Mouse (Mus musculus): Measurements from ENCODE around the gene Ero1l. TPM values are rescaled to one million over a fixed set of nuclear protein-coding genes. Genes with fewer than 3 reads are reported as not detected.

Gene Ero1l
- polyA plus RNA-seq (2015; fragmentation: Nextera tagmentation; extraction: Ambion mirVana) = 35.0 and 46.9 TPM in 2 replicates

- no peaks in the 10 kb centered on the region for H3K27me3 ChIP-seq
- H3K27ac ChIP-seq = peak within 1 kb of the TSS; percentile 90
- no peaks in the 10 kb centered on the region for H3K9me3 ChIP-seq (replicated peaks)
- peaks cover 1% of the 10 kb centered on the region; the same call in 1 of the 2 replicates for H3K36me3 ChIP-seq
- H3K9ac ChIP-seq = peak within 1 kb of the TSS; percentile 94
- DNase-seq (peak; percentile 78), ATAC-seq (ENCODE audit: low read depth) (peak; percentile 89)
- H3K4me1 ChIP-seq (replicated peaks) = peaks cover 85% of the 10 kb centered on the region
- 1% methylated on average over 71 of the region's 74 CpGs for WGBS (ENCODE audit: insufficient replicate concordance)
- peak within 1 kb of the TSS; percentile 90 for H3K4me2 ChIP-seq
- peak within 1 kb of the TSS; percentile 93 for H3K4me3 ChIP-seq (replicated peaks)
Measured at GRCm38 (mm10) chr14:45318426-45319236, at the start of gene Ero1l. TSS of gene Ero1l (minus strand) at chr14:45318771.

GRCm38 (mm10) chr14:45365196-45365587 lies 46.6 kb upstream of the Ero1l start:
- H3K9ac ChIP-seq = no peak overlapping the region
- no peak overlapping the region for H3K27ac ChIP-seq
- WGBS (ENCODE audit: insufficient replicate concordance) = 75% methylated on average over 6 of the region's 6 CpGs
- no peak overlapping the region for H3K4me2 ChIP-seq
- H3K9me3 ChIP-seq (replicated peaks) = no peaks in the 10 kb centered on the region
- DNase-seq (no peak), ATAC-seq (ENCODE audit: low read depth) (no peak)
- no peaks in the 10 kb centered on the region for H3K27me3 ChIP-seq
- peaks cover 9% of the 10 kb centered on the region for H3K4me1 ChIP-seq (replicated peaks)
- no peak overlapping the region for H3K4me3 ChIP-seq (replicated peaks)
- peaks cover 18% of the 10 kb centered on the region for H3K36me3 ChIP-seq

GRCm38 (mm10) chr14:45364211-45365195 lies 45.9 kb upstream of the Ero1l start:
- H3K4me2 ChIP-seq = no peak overlapping the region
- ATAC-seq (ENCODE audit: low read depth) (no peak), DNase-seq (no peak)
- no peaks in the 10 kb centered on the region for H3K9me3 ChIP-seq (replicated peaks)
- H3K4me3 ChIP-seq (replicated peaks) = no peak overlapping the region
- WGBS (ENCODE audit: insufficient replicate concordance) = 87% methylated on average over 16 of the region's 16 CpGs
- H3K27ac ChIP-seq = no peak overlapping the region
- peaks cover 9% of the 10 kb centered on the region for H3K4me1 ChIP-seq (replicated peaks)
- H3K27me3 ChIP-seq = no peaks in the 10 kb centered on the region
- no peak overlapping the region for H3K9ac ChIP-seq
- H3K36me3 ChIP-seq = peaks cover 12% of the 10 kb centered on the region

GRCm38 (mm10) chr14:45350931-45351859 lies 32.6 kb upstream of the Ero1l start, which contains the start of gene Styx:
TSS of gene Styx (plus strand) at chr14:45351093.
- Histone ChIP-seq H3K9me3 (replicated peaks) (no peaks in the 10 kb centered on the region), H3K36me3 (peaks cover 21% of the 10 kb centered on the region), H3K4me2 (peak within 1 kb of the TSS; percentile 91), H3K27ac (peak within 1 kb of the TSS; percentile 76), H3K9ac (peak within 1 kb of the TSS; percentile 89), H3K27me3 (no peaks in the 10 kb centered on the region), H3K4me3 (replicated peaks) (peak within 1 kb of the TSS; percentile 88), H3K4me1 (replicated peaks) (peaks cover 6% of the 10 kb centered on the region)
- DNase-seq = peak; percentile 94
- WGBS (ENCODE audit: insufficient replicate concordance) = under 1% methylated on average over 50 of the region's 93 CpGs
- peak; percentile 98 for ATAC-seq (ENCODE audit: low read depth)

- peak; percentile 85 for DNase-seq
- Histone ChIP-seq H3K36me3 (peaks cover 33% of the 10 kb centered on the region), H3K4me3 (replicated peaks) (peak within 1 kb of the TSS; percentile 94), H3K9ac (peak within 1 kb of the TSS; percentile 93), H3K27ac (peak within 1 kb of the TSS; percentile 96), H3K9me3 (replicated peaks) (no peaks in the 10 kb centered on the region), H3K4me1 (replicated peaks) (peaks cover 33% of the 10 kb centered on the region), H3K27me3 (no peaks in the 10 kb centered on the region), H3K4me2 (peak within 1 kb of the TSS; percentile 72)
- under 1% methylated on average over 44 of the region's 44 CpGs for WGBS (ENCODE audit: insufficient replicate concordance)
- ATAC-seq (ENCODE audit: low read depth) = peak; percentile 93
Measured at GRCm38 (mm10) chr14:45329589-45330181, 11.1 kb upstream of the Ero1l start, which contains the start of gene Psmc6. TSS of gene Psmc6 (plus strand) at chr14:45329788.

GRCm38 (mm10) chr14:45329018-45329588 lies 10.5 kb upstream of the Ero1l start:
- peak overlapping the region; percentile 73 for H3K27ac ChIP-seq
- no peaks in the 10 kb centered on the region for H3K9me3 ChIP-seq (replicated peaks)
- H3K9ac ChIP-seq = peak overlapping the region; percentile 64
- no peaks in the 10 kb centered on the region for H3K27me3 ChIP-seq
- H3K36me3 ChIP-seq = peaks cover 29% of the 10 kb centered on the region
- 17% methylated on average over 8 of the region's 8 CpGs for WGBS (ENCODE audit: insufficient replicate concordance)
- peak; percentile 33 for DNase-seq
- H3K4me1 ChIP-seq (replicated peaks) = peaks cover 36% of the 10 kb centered on the region
- ATAC-seq (ENCODE audit: low read depth) = no peak
- peak overlapping the region; percentile 94 for H3K4me3 ChIP-seq (replicated peaks)
- H3K4me2 ChIP-seq = peak overlapping the region; percentile 72

GRCm38 (mm10) chr14:45328072-45328713 lies 9.6 kb upstream of the Ero1l start:
- H3K27ac ChIP-seq = no peak overlapping the region
- H3K4me1 ChIP-seq (replicated peaks) = peaks cover 43% of the 10 kb centered on the region
- no peak for ATAC-seq (ENCODE audit: low read depth)
- no peaks in the 10 kb centered on the region for H3K9me3 ChIP-seq (replicated peaks)
- H3K4me3 ChIP-seq (replicated peaks) = 0 out of 2 replicates have a peak overlapping the region, but pooled peaks have one; percentile 94
- H3K36me3 ChIP-seq = peaks cover 22% of the 10 kb centered on the region
- 58% methylated on average over 4 of the region's 4 CpGs for WGBS (ENCODE audit: insufficient replicate concordance)
- H3K9ac ChIP-seq = no peak overlapping the region
- no peak overlapping the region for H3K4me2 ChIP-seq
- DNase-seq = no peak
- no peaks in the 10 kb centered on the region for H3K27me3 ChIP-seq

GRCm38 (mm10) chr14:45325471-45325870 lies 6.9 kb upstream of the Ero1l start:
- Histone ChIP-seq H3K4me3 (replicated peaks) (no peak overlapping the region), H3K9ac (no peak overlapping the region), H3K9me3 (replicated peaks) (no peaks in the 10 kb centered on the region), H3K27me3 (no peaks in the 10 kb centered on the region), H3K4me2 (no peak overlapping the region), H3K27ac (peak overlapping the region; percentile 13; the same call in 1 of the 2 replicates), H3K36me3 (no peaks in the 10 kb centered on the region), H3K4me1 (replicated peaks) (peaks cover 61% of the 10 kb centered on the region)
- DNase-seq (no peak), ATAC-seq (ENCODE audit: low read depth) (no peak)

GRCm38 (mm10) chr14:45323320-45323719 lies 4.7 kb upstream of the Ero1l start:
- Histone ChIP-seq H3K9ac (no peak overlapping the region), H3K27ac (peak overlapping the region; percentile 84; the same call in 1 of the 2 replicates), H3K9me3 (replicated peaks) (no peaks in the 10 kb centered on the region), H3K4me2 (no peak overlapping the region), H3K4me1 (replicated peaks) (peaks cover 68% of the 10 kb centered on the region), H3K36me3 (no peaks in the 10 kb centered on the region), H3K27me3 (no peaks in the 10 kb centered on the region), H3K4me3 (replicated peaks) (no peak overlapping the region)
- ATAC-seq (ENCODE audit: low read depth) (no peak), DNase-seq (no peak)
- WGBS (ENCODE audit: insufficient replicate concordance) = 75% methylated on average over 3 of the region's 3 CpGs
